Mouse (Mus musculus) neural tube, embryonic 14.5 days (tissue): ENCODE results near the gene Acot2. TPM values are rescaled to one million over a fixed set of nuclear protein-coding genes. Genes with fewer than 3 reads are reported as not detected.

ENCODE experiments used
- ATAC-seq: fragments of 200-750 bp; cut with Nextera tagmentation; 2 replicates; pipeline ENCODE4 v1.8.0; 2017; ENCODE audit warnings: low read depth, mild to moderate bottlenecking, moderate TSS enrichment, moderate library complexity
- H3K27ac ChIP-seq: fragments of 300-500 bp; sonication (generic); 2 replicates; pipeline ENCODE4 v1.5.1; 2014; ENCODE audit warnings: low read depth, mild to moderate bottlenecking, control low read depth, low read length, moderate library complexity, mixed read lengths
- H3K27me3 ChIP-seq: fragments of 300-500 bp; sonication (generic); 2 replicates; pipeline ENCODE4 v1.6.1; 2014; ENCODE audit warnings: low read length; ENCODE audit not compliant: control insufficient read depth, insufficient read depth
- H3K36me3 ChIP-seq: fragments of 300-500 bp; sonication (generic); 2 replicates; pipeline ENCODE4 v1.6.1; 2014; ENCODE audit warnings: low read length, mixed read lengths; ENCODE audit not compliant: control insufficient read depth, insufficient read depth
- H3K4me1 ChIP-seq: fragments of 300-500 bp; sonication (generic); 2 replicates; pipeline ENCODE4 v1.6.1; 2014; ENCODE audit warnings: low read length; ENCODE audit not compliant: control insufficient read depth, insufficient read depth
- H3K4me2 ChIP-seq: fragments of 300-500 bp; sonication (generic); 2 replicates; pipeline ENCODE4 v1.6.1; 2014; ENCODE audit warnings: mild to moderate bottlenecking, low read depth, low read length, control low read depth
- H3K4me3 ChIP-seq: fragments of 300-500 bp; sonication (generic); 2 replicates; pipeline ENCODE4 v1.5.1; 2014; ENCODE audit warnings: low read depth, low read length, control low read depth, mixed read lengths
- H3K9ac ChIP-seq: fragments of 300-500 bp; sonication (generic); replicated peaks from 2 replicates; pipeline ENCODE4 v1.6.1; 2014; ENCODE audit warnings: low read depth, mild to moderate bottlenecking, control low read depth, low read length, mixed read lengths
- H3K9me3 ChIP-seq: fragments of 300-500 bp; sonication (generic); 2 replicates; pipeline ENCODE4 v1.6.1; 2016; ENCODE audit warnings: low read length; ENCODE audit not compliant: control insufficient read depth
- WGBS: fragments of 180-500 bp; shearing (Covaris S2); extraction: QIAGEN DNeasy Blood & Tissue Kit; methylation state at CpG from one replicate; pipeline ENCODE4 v1.1.7; 2014; 5-methylcytosine and 5-hydroxymethylcytosine counted together
- polyA plus RNA-seq: library from polyadenylated mRNA; unstranded; fragments of >200 nt; fragmentation: Nextera tagmentation; extraction: Ambion mirVana; gene quantifications from 2 replicates; pipeline ENCODE4 v1.2.1, GENCODE M21; 2014

Acot2 gene
- polyA plus RNA-seq, 1 experiment from 2014 or later: 11.3 TPM

GRCm38 (mm10) chr12:84042248-84042647 is 54.6 kb downstream of the Acot2 start:
- no peak overlapping the region for H3K9ac ChIP-seq
- no peaks in the 10 kb centered on the region for H3K9me3 ChIP-seq
- no peaks in the 10 kb centered on the region for H3K4me1 ChIP-seq
- no peaks in the 10 kb centered on the region for H3K27me3 ChIP-seq
- no peak overlapping the region for H3K4me2 ChIP-seq
- ATAC-seq: no peak
- H3K4me3 ChIP-seq: no peak overlapping the region
- no peak overlapping the region for H3K27ac ChIP-seq
- H3K36me3 ChIP-seq: no peaks in the 10 kb centered on the region
- 93% methylated on average over 5 of the region's 5 CpGs for WGBS

Other genes starting within 250 kb of the Acot2 start
- gene Papln, start 224.2 kb upstream of the Acot2 start, polyA plus RNA-seq: 0.20 and 0.24 TPM in 2 replicates
- 16.1 and 19.4 TPM in 2 replicates for gene Numb, start 65.9 kb upstream of the Acot2 start, polyA plus RNA-seq
- 10.5 and 12.6 TPM in 2 replicates for gene Riox1, start 37.3 kb upstream of the Acot2 start, polyA plus RNA-seq
- gene Heatr4, start 3.0 kb upstream of the Acot2 start, polyA plus RNA-seq: not detected in 2 replicates
- gene Acot1, start 21.6 kb downstream of the Acot2 start, polyA plus RNA-seq: 93.6 and 93.9 TPM in 2 replicates
- 0.47 and 0.59 TPM in 2 replicates for gene Acot4, start 50.5 kb downstream of the Acot2 start, polyA plus RNA-seq
- not detected in 2 replicates for gene Gm49366, start 51.1 kb downstream of the Acot2 start, polyA plus RNA-seq
- 1.8 TPM in 2 replicates for gene Acot3, start 64.3 kb downstream of the Acot2 start, polyA plus RNA-seq
- gene Acot5, start 81.5 kb downstream of the Acot2 start, polyA plus RNA-seq: 0.21 and 0.25 TPM in 2 replicates
- 1.3 and 1.9 TPM in 2 replicates for gene Acot6, start 112.8 kb downstream of the Acot2 start, polyA plus RNA-seq
- 6.8 and 6.9 TPM in 2 replicates for gene Dnal1, start 126.5 kb downstream of the Acot2 start, polyA plus RNA-seq
- gene Pnma1, start 160.6 kb downstream of the Acot2 start, polyA plus RNA-seq: 3.4 and 3.9 TPM in 2 replicates
- gene Elmsan1, start 231.0 kb downstream of the Acot2 start, polyA plus RNA-seq: 4.2 and 4.5 TPM in 2 replicates